Mouse (Mus musculus) midbrain, postnatal 0 days (tissue): ENCODE measurements around the gene Tmeff2. TPM values are rescaled to one million over a fixed set of nuclear protein-coding genes. Genes with fewer than 3 reads are reported as not detected.

Experiments
- ATAC-seq: fragments of 200-750 bp; cut with Nextera tagmentation; 2 replicates; pipeline ENCODE4 v1.8.0; 2017; ENCODE audit warnings: moderate number of reproducible peaks, mild to moderate bottlenecking, moderate TSS enrichment, moderate library complexity; ENCODE audit not compliant: low FRiP score
- DNase-seq: peaks from one replicate; pipeline ENCODE4 v3.0.0-alpha.2; 2015; ENCODE audit warnings: low spot score
- H3K27ac ChIP-seq: fragments of 300-500 bp; sonication (generic); 2 replicates; pipeline ENCODE4 v1.5.1; 2014; ENCODE audit warnings: low read depth, mild to moderate bottlenecking, low read length, mixed read lengths
- H3K27me3 ChIP-seq: fragments of 300-500 bp; sonication (generic); 2 replicates; pipeline ENCODE4 v1.6.1; 2014; ENCODE audit warnings: low read length, control low read depth, mixed read lengths; ENCODE audit not compliant: insufficient read depth
- H3K36me3 ChIP-seq: fragments of 300-500 bp; sonication (generic); 2 replicates; pipeline ENCODE4 v1.6.1; 2014; ENCODE audit warnings: low read length, control low read depth, mixed read lengths; ENCODE audit not compliant: insufficient read depth
- H3K4me1 ChIP-seq: fragments of 300-500 bp; sonication (generic); 2 replicates; pipeline ENCODE4 v1.6.1; 2014; ENCODE audit warnings: mild to moderate bottlenecking, control low read depth, antibody characterized with exemption, low read length, mixed read lengths; ENCODE audit not compliant: insufficient read depth
- H3K4me2 ChIP-seq: fragments of 300-500 bp; sonication (generic); 2 replicates; pipeline ENCODE4 v1.6.1; 2014; ENCODE audit warnings: low read depth, mild to moderate bottlenecking, low read length, mixed read lengths; ENCODE audit not compliant: poor library complexity, severe bottlenecking
- H3K4me3 ChIP-seq: fragments of 300-500 bp; sonication (generic); 2 replicates; pipeline ENCODE4 v1.5.1; 2014; ENCODE audit warnings: low read depth, mild to moderate bottlenecking, low read length, moderate library complexity
- H3K9ac ChIP-seq: fragments of 300-500 bp; sonication (generic); replicated peaks from 2 replicates; pipeline ENCODE4 v1.6.1; 2014; ENCODE audit warnings: mild to moderate bottlenecking, low read length, moderate library complexity, mixed read lengths; ENCODE audit not compliant: poor library complexity, severe bottlenecking
- H3K9me3 ChIP-seq: fragments of 300-500 bp; sonication (generic); 2 replicates; pipeline ENCODE4 v1.6.1; 2016; ENCODE audit warnings: low read length, control low read depth
- CTCF ChIP-seq: IDR thresholded peaks from 2 replicates; pipeline ENCODE4 v1.5.1; 2016; ENCODE audit warnings: antibody characterized with exemption, mild to moderate bottlenecking
- WGBS: fragments of 180-500 bp; shearing (Covaris S2); extraction: QIAGEN DNeasy Blood & Tissue Kit; methylation state at CpG from one replicate; pipeline ENCODE4 v1.1.7; 2014; 5-methylcytosine and 5-hydroxymethylcytosine counted together
- polyA plus RNA-seq: library from polyadenylated mRNA; unstranded; fragments of >200 nt; fragmentation: Nextera tagmentation; extraction: Ambion mirVana; gene quantifications from 2 replicates; pipeline ENCODE4 v1.2.1, GENCODE M21; 2015
- total RNA-seq: library from RNA; depleted of rRNA; stranded (reverse); fragments of >200 nt; gene quantifications from 2 replicates; pipeline ENCODE4 v1.2.3, GENCODE M21; 2014

The Tmeff2 gene
- total and polyA plus RNA-seq, 2 experiments from 2014 or later: 49.3 to 80.1 TPM

DNA sequence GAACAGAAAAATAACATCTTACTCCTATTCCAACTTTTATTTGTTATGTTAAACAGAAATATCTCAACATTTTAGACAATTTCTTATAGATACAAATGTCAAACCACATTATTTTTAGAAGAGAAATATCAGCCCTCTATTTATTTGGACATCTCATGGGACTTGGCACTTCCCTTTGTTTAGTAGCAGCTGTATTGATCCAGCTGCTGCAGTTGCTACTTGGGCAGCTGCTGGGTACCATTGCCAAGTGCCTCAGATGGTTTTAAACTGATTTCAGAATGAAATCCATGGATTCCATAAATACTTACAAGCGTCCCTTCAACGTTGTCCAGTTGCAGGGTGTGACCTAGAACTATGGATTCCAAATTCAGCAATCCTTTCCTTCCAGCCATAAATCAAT, 70.4 kb downstream of the Tmeff2 start:
- Histone ChIP-seq H3K36me3 (no peaks in the 10 kb centered on the region), H3K27me3 (no peaks in the 10 kb centered on the region), H3K9me3 (no peaks in the 10 kb centered on the region), H3K4me3 (no peak overlapping the region), H3K4me1 (no peaks in the 10 kb centered on the region), H3K27ac (no peak overlapping the region), H3K4me2 (no peak overlapping the region), H3K9ac (no peak overlapping the region)
- ATAC-seq (no peak), DNase-seq (no peak)
- TF ChIP-seq CTCF: no peak
- WGBS: 79% methylated on average over 2 of the region's 2 CpGs

- no peak for TF ChIP-seq CTCF
- no peak for DNase-seq
- no peak overlapping the region for H3K4me2 ChIP-seq
- WGBS: 82% methylated on average over 6 of the region's 6 CpGs
- no peak overlapping the region for H3K27ac ChIP-seq
- no peak for ATAC-seq
- no peaks in the 10 kb centered on the region for H3K4me1 ChIP-seq
- no peaks in the 10 kb centered on the region for H3K27me3 ChIP-seq
- H3K9ac ChIP-seq: no peak overlapping the region
- no peaks in the 10 kb centered on the region for H3K36me3 ChIP-seq
- H3K4me3 ChIP-seq: no peak overlapping the region
- H3K9me3 ChIP-seq: no peaks in the 10 kb centered on the region
Measured at GRCm38 (mm10) chr1:50972509-50973436, 72.3 kb downstream of the Tmeff2 start.

DNA sequence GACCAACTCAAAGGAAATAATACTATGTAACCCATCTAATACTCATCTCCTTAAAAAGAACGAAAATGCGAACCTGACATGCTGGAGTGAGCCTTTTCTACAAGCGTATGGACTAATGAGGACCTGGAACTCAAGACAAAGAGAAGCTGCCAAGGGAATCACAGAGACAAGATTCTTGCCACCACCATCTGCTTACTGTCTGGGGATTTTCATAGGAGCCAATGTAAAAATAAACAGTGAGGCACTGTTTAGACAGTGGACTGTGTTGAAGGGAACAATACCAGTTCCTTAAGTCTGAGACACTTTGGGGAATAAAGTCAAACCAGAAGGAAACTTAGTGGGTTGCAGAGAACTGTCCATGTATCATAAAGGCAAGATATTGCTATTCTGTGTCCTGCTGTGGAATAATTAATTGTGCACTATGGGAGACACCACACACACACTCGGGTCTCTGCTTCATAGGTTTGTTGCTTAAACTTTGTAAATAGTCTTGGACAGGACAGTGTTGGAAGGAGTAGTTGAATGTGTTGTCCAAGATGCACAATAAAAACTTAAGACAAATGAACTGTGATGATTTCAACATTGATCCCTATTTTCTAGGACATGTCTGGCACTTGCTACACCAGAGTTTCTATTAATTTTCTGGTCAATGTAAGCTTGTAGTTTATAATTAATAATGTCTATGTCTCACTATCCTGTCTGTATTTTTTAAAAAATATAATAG, 79.1 kb downstream of the Tmeff2 start:
- 70% methylated on average over 4 of the region's 4 CpGs for WGBS
- no peak for ATAC-seq
- Histone ChIP-seq H3K4me2 (no peak overlapping the region), H3K9me3 (no peaks in the 10 kb centered on the region), H3K27ac (no peak overlapping the region), H3K4me3 (no peak overlapping the region), H3K9ac (no peak overlapping the region), H3K4me1 (no peaks in the 10 kb centered on the region), H3K27me3 (no peaks in the 10 kb centered on the region), H3K36me3 (no peaks in the 10 kb centered on the region)
- no peak for TF ChIP-seq CTCF
- peak; percentile 43 for DNase-seq

- no peak overlapping the region for H3K4me3 ChIP-seq
- no peaks in the 10 kb centered on the region for H3K27me3 ChIP-seq
- H3K36me3 ChIP-seq: no peaks in the 10 kb centered on the region
- DNase-seq: no peak
- H3K27ac ChIP-seq: no peak overlapping the region
- H3K4me1 ChIP-seq: no peaks in the 10 kb centered on the region
- no peak for TF ChIP-seq CTCF
- ATAC-seq: no peak
- no peak overlapping the region for H3K9ac ChIP-seq
- H3K4me2 ChIP-seq: no peak overlapping the region
- H3K9me3 ChIP-seq: no peaks in the 10 kb centered on the region
- 64% methylated on average over 4 of the region's 4 CpGs for WGBS
Measured at GRCm38 (mm10) chr1:50980591-50980990, 80.1 kb downstream of the Tmeff2 start.

- Histone ChIP-seq H3K9me3 (no peaks in the 10 kb centered on the region), H3K4me3 (no peak overlapping the region), H3K9ac (no peak overlapping the region), H3K4me2 (no peak overlapping the region), H3K27ac (no peak overlapping the region; the same call in 1 of the 2 replicates), H3K4me1 (no peaks in the 10 kb centered on the region), H3K36me3 (no peaks in the 10 kb centered on the region), H3K27me3 (no peaks in the 10 kb centered on the region)
- DNase-seq (no peak), ATAC-seq (no peak)
- TF ChIP-seq CTCF: no peak
- 51% methylated on average over 7 of the region's 7 CpGs for WGBS
Measured at GRCm38 (mm10) chr1:50981151-50981828, 80.8 kb downstream of the Tmeff2 start.
